Mouse (Mus musculus) hematopoietic stem cell, adult 5-6 weeks (primary cell): ENCODE measurements around the gene Bend5. TPM values are rescaled to one million over a fixed set of nuclear protein-coding genes. Genes with fewer than 3 reads are reported as not detected.

Source experiments
- ATAC-seq, 2 experiments: fragments of 125-278 bp in 1 of 2; replicated peaks in 1 of 2; 2 replicates each; pipeline ENCODE4 v1.8.0; 2016 to 2017; ENCODE audit warnings: inconsistent platforms in 2 of 2, mild to moderate bottlenecking in 2 of 2, moderate number of reproducible peaks in 2 of 2, low read depth in 1 of 2, moderate TSS enrichment in 1 of 2; ENCODE audit not compliant: low FRiP score in 2 of 2, poor library complexity in 2 of 2, severe bottlenecking in 2 of 2, insufficient read depth in 1 of 2, low TSS enrichment in 1 of 2
- total RNA-seq: library from RNA; stranded (forward); fragments of 172-1452, 232-1000 nt; gene quantifications from 2 replicates; pipeline ENCODE4 v1.2.3, GENCODE M21; 2017

The Bend5 gene
- total RNA-seq, 1 experiment from 2014 or later = 19.4 TPM

GRCm38 (mm10) chr4:111467796-111468195, 53.0 kb downstream of the Bend5 start:
- no peak for ATAC-seq

DNA sequence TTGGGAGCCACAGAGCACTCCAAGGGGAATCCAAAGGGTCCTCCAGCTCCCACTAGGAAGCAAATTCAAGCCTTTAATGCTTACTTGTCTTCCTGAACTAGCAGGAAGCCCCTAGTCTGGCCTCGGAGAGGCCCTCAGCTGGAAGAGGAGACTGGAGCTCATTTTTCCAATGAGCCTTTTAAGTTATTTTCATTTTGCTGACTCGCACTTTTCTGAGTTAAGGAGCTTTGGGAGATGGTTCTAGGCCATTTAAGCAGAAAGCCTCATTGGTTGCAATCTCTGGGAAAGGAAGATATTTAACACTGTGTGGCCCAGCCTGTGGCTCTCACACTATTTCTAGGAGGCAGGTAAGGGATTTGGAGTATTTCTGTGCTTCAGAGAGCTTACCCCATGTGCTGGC, 55.0 kb downstream of the Bend5 start:
- no peak for ATAC-seq

DNA sequence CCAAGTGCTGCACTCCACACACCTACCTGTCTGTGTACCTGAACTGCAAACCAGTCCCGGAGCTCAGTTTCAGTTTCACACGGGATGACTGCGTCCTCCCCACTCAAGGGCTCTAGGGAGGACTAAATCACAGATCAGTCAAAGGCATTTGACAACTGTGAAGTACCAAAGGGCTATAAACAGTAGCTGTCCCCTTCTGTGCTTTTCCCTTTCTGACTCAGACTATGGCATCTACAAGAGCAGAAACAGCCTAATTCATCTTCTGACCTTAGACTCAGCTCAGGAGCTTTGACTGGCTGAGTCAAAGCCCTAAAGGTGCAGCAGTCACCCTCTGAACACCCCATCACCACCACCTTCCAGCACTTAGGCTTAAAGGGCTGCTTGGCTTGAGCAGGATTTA, 56.9 kb downstream of the Bend5 start:
- no peak for ATAC-seq

GRCm38 (mm10) chr4:111472511-111472910, 57.7 kb downstream of the Bend5 start:
- ATAC-seq = no peak

GRCm38 (mm10) chr4:111473014-111473413, 58.2 kb downstream of the Bend5 start:
- ATAC-seq = no peak

DNA sequence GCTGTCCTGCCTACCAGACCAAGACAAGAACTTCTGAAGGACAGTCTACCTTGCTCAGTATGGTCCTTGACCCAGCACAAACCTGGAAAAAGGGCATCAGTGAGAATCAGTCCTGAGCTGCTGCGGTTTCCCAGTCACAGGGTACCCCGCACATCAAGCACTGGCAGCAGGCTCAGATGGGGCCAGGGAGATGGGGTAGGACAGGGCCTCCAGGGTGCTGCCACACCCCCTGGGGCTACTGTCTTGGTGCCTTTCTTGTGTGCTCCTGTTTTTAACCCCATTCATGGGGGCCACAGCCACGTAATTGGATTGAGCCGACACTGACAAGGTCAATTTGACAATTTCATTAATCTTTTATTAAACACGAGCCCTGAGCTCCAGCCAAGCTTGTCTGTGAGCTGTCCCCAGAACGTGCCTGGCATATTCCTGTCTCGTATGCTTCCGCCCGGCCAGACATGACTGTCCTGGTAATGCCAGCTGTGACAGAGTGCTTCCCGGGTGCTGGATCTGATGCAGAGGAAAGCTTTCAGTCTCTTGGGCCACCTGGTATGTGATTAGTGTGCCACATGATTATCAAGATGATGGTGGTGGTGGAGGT, 60.7 kb downstream of the Bend5 start:
- ATAC-seq = no peak

GRCm38 (mm10) chr4:111477507-111477906, 62.7 kb downstream of the Bend5 start:
- no peak for ATAC-seq

DNA sequence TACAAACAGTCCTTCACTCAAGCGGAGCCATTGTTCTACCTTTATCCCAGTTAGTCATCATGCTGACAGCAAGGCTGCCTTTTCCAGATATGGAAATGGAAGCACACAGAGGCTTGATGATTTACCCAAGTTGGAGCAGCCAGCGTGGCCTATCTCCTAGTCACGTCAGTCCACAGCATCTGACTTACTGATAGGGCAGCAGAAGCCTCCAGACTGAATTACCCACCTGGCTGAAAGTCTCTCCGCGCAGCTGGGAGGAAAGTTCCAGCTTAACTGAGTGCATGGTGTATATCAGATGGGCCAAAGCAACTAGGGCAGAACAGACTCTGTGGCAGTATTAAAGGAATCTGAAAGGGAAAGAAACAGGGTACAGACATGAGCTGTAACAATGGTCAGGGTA, 68.7 kb downstream of the Bend5 start:
- ATAC-seq = no peak

GRCm38 (mm10) chr4:111485189-111485588, 70.4 kb downstream of the Bend5 start:
- ATAC-seq = no peak

DNA sequence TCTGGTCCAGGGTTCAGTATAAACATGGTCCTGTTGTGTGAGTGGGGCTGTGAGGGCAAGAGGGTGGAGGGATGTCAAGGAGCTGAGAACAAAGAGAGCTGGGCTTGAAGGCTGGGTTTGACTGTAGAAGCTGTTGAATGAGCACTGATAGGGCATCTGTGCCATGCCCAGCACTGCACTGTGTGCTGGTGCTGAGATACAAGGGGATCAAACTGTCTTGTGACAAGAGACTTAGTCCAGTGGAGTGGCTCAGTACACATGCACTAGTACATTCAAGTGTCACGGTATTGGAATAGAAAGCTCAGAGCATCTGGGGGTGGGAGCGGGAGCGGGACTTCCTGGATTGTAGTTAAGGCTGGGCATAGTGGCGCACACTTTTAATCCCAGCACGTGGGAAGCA, 71.4 kb downstream of the Bend5 start:
- no peak for ATAC-seq

DNA sequence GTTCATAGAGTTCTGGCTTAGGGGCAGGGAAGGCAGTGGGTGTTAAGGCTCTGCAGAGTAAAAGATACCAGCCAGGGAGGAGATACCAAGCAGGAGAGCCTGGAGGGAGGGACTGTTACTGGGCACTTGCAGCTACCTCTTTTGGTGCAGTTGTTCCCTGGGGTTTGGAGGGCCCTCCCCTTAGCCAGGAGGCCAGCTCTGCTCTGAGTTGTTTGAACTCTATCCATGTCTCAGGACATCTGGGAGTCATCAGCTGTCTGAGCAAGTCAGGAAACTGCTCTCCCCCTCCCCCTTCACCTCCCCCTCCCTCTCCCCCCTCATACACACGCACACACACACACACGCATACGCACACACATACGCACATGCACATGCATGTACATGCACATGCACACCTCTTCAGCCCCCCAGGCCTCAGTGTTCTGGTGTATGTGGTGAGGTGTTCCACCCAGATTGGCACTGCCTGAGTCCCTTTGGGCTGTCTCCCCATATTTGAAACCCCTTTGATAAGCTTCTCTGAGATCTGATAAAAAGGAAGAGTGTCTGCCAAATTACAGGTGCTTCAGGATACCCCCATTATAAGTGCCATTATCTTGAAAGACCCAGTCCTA, 72.5 kb downstream of the Bend5 start:
- ATAC-seq = no peak

GRCm38 (mm10) chr4:111493750-111494404, 79.1 kb downstream of the Bend5 start:
- ATAC-seq = 0 out of 4 replicates have a peak, but pooled peaks of 1 of the 2 experiments have one; percentile 40

DNA sequence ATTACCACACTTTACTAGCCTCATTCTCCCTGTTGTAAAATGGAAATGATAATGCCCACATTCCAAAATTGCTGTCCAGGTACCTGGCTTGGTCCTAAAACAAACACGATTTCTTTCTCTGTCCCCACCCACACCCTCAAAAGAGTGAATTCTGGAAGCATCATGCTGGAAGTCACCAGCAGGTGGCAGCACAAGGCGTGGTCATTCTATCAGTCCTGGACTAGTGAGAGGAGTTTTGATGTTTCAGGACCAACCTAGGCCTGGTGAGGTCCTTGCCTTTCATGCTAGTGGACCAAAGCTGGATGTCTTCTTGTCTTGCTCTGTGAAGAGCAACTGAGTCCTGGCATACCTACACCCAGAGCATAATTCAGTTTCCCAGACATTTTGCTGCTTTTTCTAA, 81.1 kb downstream of the Bend5 start:
- peak; percentile 58 to 68; a peak in 3 of 4 replicates for ATAC-seq

GRCm38 (mm10) chr4:111498751-111499150, 83.9 kb downstream of the Bend5 start:
- no peak for ATAC-seq

GRCm38 (mm10) chr4:111501441-111501840, 86.6 kb downstream of the Bend5 start:
- ATAC-seq = no peak

DNA sequence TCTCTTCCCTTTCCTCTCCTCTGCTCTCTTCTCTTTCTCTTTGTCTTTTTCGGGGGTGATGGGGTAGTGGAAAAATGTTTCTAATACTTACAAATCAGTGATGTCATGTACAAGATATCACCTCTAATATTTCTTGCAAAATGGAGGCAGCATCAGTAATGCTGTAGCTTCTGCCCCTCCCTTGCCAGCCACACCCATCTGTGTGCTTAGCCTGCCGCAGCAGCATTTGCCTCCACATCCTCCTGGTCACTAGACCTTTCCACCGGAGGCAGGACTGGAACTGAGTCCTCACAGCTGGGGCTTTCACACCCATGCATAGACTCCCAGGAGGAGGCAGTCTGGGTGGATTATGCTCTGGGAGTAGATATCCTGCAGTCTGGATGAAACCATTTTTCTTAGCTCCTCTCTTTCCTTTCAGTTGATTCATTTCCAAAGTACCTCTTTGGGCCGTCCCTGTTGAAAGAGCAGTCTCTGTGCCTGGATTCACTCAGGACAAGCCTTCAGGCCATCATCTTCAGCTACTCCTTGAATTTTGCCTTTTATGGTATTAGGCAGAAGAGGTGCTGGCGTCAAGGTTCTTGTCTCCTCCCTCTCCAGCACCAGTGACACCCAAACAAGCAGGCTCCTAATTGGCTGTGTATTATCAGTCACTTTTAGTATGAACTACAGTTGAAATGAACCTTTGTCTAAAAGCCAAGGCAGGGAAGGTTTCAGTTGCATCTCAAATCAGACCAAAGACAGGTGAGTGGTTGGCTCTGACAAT, 88.3 kb downstream of the Bend5 start:
- no peak for ATAC-seq

GRCm38 (mm10) chr4:111504952-111505351, 90.1 kb downstream of the Bend5 start:
- ATAC-seq = no peak
